Mouse (Mus musculus): ENCODE measurements around the gene 1520401A03Rik. TPM values are rescaled to one million over a fixed set of nuclear protein-coding genes. Genes with fewer than 3 reads are reported as not detected.

The 1520401A03Rik gene
- polyA plus RNA-seq, 1 experiment from 2014 or later, result 0.14 TPM

GRCm38 (mm10) chr17:23683856-23684672 lies 38.5 kb downstream of the 1520401A03Rik start, which contains the start of gene Cldn9:
TSS of gene Cldn9 (minus strand) at chr17:23684026.
- Histone ChIP-seq H3K9ac (replicated peaks) (no peak within 1 kb of the TSS), H3K4me2 (replicated peaks) (0 out of 2 replicates have a peak within 1 kb of the TSS, but pooled peaks have one; percentile 1), H3K36me3 (no peaks in the 10 kb centered on the region), H3K4me1 (peaks cover 14% of the 10 kb centered on the region), H3K4me3 (no peak within 1 kb of the TSS), H3K27ac (replicated peaks) (no peak within 1 kb of the TSS), H3K9me3 (no peaks in the 10 kb centered on the region), H3K27me3 (peaks cover 59% of the 10 kb centered on the region)
- peak; percentile 44; the same call in 1 of the 2 replicates for ATAC-seq (ENCODE audit: low FRiP score, low read depth)
- WGBS, result 20% methylated on average over 15 of the region's 15 CpGs

GRCm38 (mm10) chr17:23683226-23683625 lies 39.4 kb downstream of the 1520401A03Rik start:
- no peak overlapping the region for H3K27ac ChIP-seq (replicated peaks)
- H3K9me3 ChIP-seq, result no peaks in the 10 kb centered on the region
- peaks cover 14% of the 10 kb centered on the region for H3K4me1 ChIP-seq
- 29% methylated on average over 15 of the region's 15 CpGs for WGBS
- no peak overlapping the region for H3K4me3 ChIP-seq
- no peaks in the 10 kb centered on the region for H3K36me3 ChIP-seq
- peak; percentile 29 for ATAC-seq (ENCODE audit: low FRiP score, low read depth)
- H3K27me3 ChIP-seq, result peaks cover 67% of the 10 kb centered on the region
- H3K9ac ChIP-seq (replicated peaks), result no peak overlapping the region
- 0 out of 2 replicates have a peak overlapping the region, but pooled peaks have one; percentile 1 for H3K4me2 ChIP-seq (replicated peaks)

GRCm38 (mm10) chr17:23682530-23682929 lies 40.1 kb downstream of the 1520401A03Rik start:
- Histone ChIP-seq H3K4me1 (peaks cover 15% of the 10 kb centered on the region), H3K4me3 (no peak overlapping the region), H3K27me3 (peaks cover 74% of the 10 kb centered on the region), H3K4me2 (replicated peaks) (no peak overlapping the region), H3K36me3 (no peaks in the 10 kb centered on the region), H3K9me3 (no peaks in the 10 kb centered on the region), H3K27ac (replicated peaks) (no peak overlapping the region), H3K9ac (replicated peaks) (no peak overlapping the region)
- ATAC-seq (ENCODE audit: low FRiP score, low read depth), result no peak
- 68% methylated on average over 3 of the region's 3 CpGs for WGBS

DNA sequence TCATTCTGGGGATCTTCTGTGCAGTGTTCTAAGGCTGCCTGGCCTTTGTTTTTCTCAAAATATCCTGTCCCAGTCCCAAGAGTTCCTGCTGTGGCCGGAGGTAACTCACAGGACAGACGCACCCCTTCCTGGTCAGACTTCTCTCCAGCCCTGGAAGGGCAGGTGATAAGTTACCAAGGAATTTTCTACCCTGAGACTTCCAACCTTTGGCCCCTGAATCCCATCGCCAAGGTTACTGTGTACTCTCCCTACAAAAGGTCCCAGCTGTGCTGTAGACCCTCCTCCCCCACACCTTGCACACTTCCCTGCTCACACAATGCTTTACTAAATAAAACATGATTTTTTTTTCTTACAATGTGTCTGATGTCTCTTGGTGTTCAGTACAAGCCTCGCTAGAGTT lies 40.5 kb downstream of the 1520401A03Rik start:
- peaks cover 76% of the 10 kb centered on the region for H3K27me3 ChIP-seq

GRCm38 (mm10) chr17:23681086-23681485 lies 41.5 kb downstream of the 1520401A03Rik start:
- no peak for ATAC-seq (ENCODE audit: low FRiP score, low read depth)
- 83% methylated on average over 10 of the region's 10 CpGs for WGBS
- Histone ChIP-seq H3K36me3 (no peaks in the 10 kb centered on the region), H3K9ac (replicated peaks) (no peak overlapping the region), H3K27ac (replicated peaks) (no peak overlapping the region), H3K4me2 (replicated peaks) (no peak overlapping the region), H3K4me3 (no peak overlapping the region), H3K9me3 (no peaks in the 10 kb centered on the region), H3K4me1 (peaks cover 28% of the 10 kb centered on the region), H3K27me3 (peaks cover 86% of the 10 kb centered on the region)

More for the DNA sequence above, 40.5 kb downstream of the 1520401A03Rik start:
- Histone ChIP-seq H3K27ac (replicated peaks) (no peak overlapping the region), H3K4me1 (peaks cover 19% of the 10 kb centered on the region), H3K9ac (replicated peaks) (no peak overlapping the region), H3K4me2 (replicated peaks) (no peak overlapping the region), H3K9me3 (no peaks in the 10 kb centered on the region), H3K4me3 (no peak overlapping the region), H3K36me3 (no peaks in the 10 kb centered on the region)
- WGBS, result 73% methylated on average over 4 of the region's 4 CpGs
- no peak for ATAC-seq (ENCODE audit: low FRiP score, low read depth)

DNA sequence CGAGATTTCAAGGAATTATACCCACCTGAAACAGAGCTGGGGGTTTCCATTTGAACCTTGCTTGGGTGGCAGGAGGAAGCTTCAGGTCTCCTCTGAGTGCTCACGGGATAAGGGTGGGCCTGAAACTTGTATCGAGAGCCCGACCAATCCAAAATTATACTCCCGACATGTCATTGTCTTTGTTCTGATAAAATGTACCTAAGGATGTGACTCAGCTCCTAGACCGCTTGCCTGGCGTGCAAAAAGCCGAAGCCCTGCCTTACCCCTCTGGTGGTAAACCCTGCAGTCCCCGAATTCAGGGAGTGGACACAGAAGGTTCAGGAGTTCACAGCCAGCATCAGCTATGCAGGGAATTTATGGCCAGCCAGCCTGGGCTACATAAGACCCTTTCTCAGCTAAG lies 42.2 kb downstream of the 1520401A03Rik start:
- 76% methylated on average over 9 of the region's 9 CpGs for WGBS
- Histone ChIP-seq H3K4me3 (no peak overlapping the region), H3K36me3 (no peaks in the 10 kb centered on the region), H3K4me2 (replicated peaks) (no peak overlapping the region), H3K4me1 (peaks cover 34% of the 10 kb centered on the region), H3K9ac (replicated peaks) (no peak overlapping the region), H3K9me3 (no peaks in the 10 kb centered on the region), H3K27ac (replicated peaks) (no peak overlapping the region), H3K27me3 (peaks cover 94% of the 10 kb centered on the region)
- no peak for ATAC-seq (ENCODE audit: low FRiP score, low read depth)

- H3K4me2 ChIP-seq (replicated peaks), result peak within 1 kb of the TSS; percentile 28
- no peaks in the 10 kb centered on the region for H3K9me3 ChIP-seq
- H3K27ac ChIP-seq (replicated peaks), result no peak within 1 kb of the TSS
- peaks cover 37% of the 10 kb centered on the region for H3K4me1 ChIP-seq
- ATAC-seq (ENCODE audit: low FRiP score, low read depth), result no peak
- H3K36me3 ChIP-seq, result no peaks in the 10 kb centered on the region
- H3K4me3 ChIP-seq, result peak within 1 kb of the TSS; percentile 18
- H3K9ac ChIP-seq (replicated peaks), result no peak within 1 kb of the TSS
- 3% methylated on average over 38 of the region's 38 CpGs for WGBS
- peaks cover 98% of the 10 kb centered on the region for H3K27me3 ChIP-seq
Observed at GRCm38 (mm10) chr17:23679127-23679835, 43.3 kb downstream of the 1520401A03Rik start, which contains the start of gene Cldn6. TSS of gene Cldn6 (plus strand) at chr17:23679249.

GRCm38 (mm10) chr17:23677236-23677679 lies 45.3 kb downstream of the 1520401A03Rik start, which contains the start of gene Tnfrsf12a:
TSS of gene Tnfrsf12a (minus strand) at chr17:23677468.
- H3K27ac ChIP-seq (replicated peaks), result no peak within 1 kb of the TSS
- ATAC-seq (ENCODE audit: low FRiP score, low read depth), result peak; percentile 35
- no peaks in the 10 kb centered on the region for H3K9me3 ChIP-seq
- peak within 1 kb of the TSS; percentile 59 for H3K9ac ChIP-seq (replicated peaks)
- peaks cover 77% of the 10 kb centered on the region for H3K27me3 ChIP-seq
- H3K36me3 ChIP-seq, result no peaks in the 10 kb centered on the region
- H3K4me1 ChIP-seq, result peaks cover 43% of the 10 kb centered on the region
- peak within 1 kb of the TSS; percentile 46 for H3K4me3 ChIP-seq
- under 1% methylated on average over 34 of the region's 34 CpGs for whole genome bisulfite sequencing
- peak within 1 kb of the TSS; percentile 94 for H3K4me2 ChIP-seq (replicated peaks)

DNA sequence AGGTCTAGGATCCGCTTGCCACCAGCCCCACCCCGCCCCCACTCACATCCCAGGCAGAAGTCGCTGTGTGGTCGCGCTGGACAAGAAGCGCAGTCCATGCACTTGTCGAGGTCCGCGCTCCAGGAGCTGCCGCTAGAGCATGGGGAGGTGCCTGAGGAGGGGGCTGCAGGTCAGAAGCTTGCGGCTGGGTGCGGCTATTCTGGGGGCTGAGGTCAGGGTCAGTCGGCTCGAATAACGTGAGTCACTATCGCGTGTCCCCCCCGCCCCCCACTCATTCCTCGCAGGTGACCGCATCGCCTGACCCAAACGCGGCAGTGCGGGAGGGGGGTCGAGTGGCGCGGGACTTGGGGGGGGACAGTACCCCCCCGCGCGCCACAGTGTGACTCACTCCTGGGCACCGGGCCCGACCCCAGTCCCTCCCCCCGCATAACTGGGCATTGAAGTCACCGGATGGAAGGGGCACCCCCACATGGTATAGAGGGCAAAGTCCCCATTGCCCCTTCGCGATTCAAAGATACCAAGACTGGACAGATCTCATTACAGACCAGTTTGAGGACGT lies 46.0 kb downstream of the 1520401A03Rik start:
- Histone ChIP-seq H3K4me3 (peak overlapping the region; percentile 46), H3K27ac (replicated peaks) (no peak overlapping the region), H3K27me3 (peaks cover 70% of the 10 kb centered on the region), H3K9me3 (no peaks in the 10 kb centered on the region), H3K4me2 (replicated peaks) (peak overlapping the region; percentile 94), H3K4me1 (peaks cover 43% of the 10 kb centered on the region), H3K36me3 (no peaks in the 10 kb centered on the region), H3K9ac (replicated peaks) (peak overlapping the region; percentile 59)
- no peak for ATAC-seq (ENCODE audit: low FRiP score, low read depth)
- WGBS, result 1% methylated on average over 35 of the region's 37 CpGs

GRCm38 (mm10) chr17:23675564-23676281 lies 46.9 kb downstream of the 1520401A03Rik start:
- Histone ChIP-seq H3K4me2 (replicated peaks) (peak overlapping the region; percentile 94), H3K4me3 (peak overlapping the region; percentile 46), H3K4me1 (peaks cover 43% of the 10 kb centered on the region), H3K27ac (replicated peaks) (no peak overlapping the region), H3K9me3 (no peaks in the 10 kb centered on the region), H3K9ac (replicated peaks) (no peak overlapping the region), H3K27me3 (peaks cover 62% of the 10 kb centered on the region), H3K36me3 (no peaks in the 10 kb centered on the region)
- ATAC-seq (ENCODE audit: low FRiP score, low read depth), result no peak
- 10% methylated on average over 15 of the region's 15 CpGs for WGBS

DNA sequence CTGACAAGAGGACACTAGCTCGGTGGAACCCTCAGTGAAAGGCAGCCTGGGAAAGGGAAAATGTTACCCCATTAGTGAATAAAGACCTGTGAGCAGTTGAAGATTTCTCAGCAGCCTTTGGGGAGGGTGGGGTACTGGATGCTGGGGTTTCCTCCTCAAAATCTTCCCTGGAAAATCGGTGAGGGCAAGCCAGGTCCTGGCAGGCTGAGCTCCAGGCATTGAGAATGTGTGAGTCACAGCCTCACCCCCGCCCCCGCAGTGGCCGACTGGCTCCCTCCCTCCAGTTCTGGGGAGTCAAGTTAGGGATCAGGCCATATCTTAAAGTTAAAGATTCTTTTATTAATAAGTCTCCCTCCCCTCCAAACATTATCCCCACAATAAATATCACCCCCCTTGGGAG lies 47.5 kb downstream of the 1520401A03Rik start:
- H3K27me3 ChIP-seq, result peaks cover 56% of the 10 kb centered on the region
- no peak overlapping the region for H3K9ac ChIP-seq (replicated peaks)
- H3K4me1 ChIP-seq, result peaks cover 43% of the 10 kb centered on the region
- H3K4me2 ChIP-seq (replicated peaks), result 0 out of 2 replicates have a peak overlapping the region, but pooled peaks have one; percentile 68
- no peak for ATAC-seq (ENCODE audit: low FRiP score, low read depth)
- peaks cover 5% of the 10 kb centered on the region for H3K36me3 ChIP-seq
- H3K27ac ChIP-seq (replicated peaks), result no peak overlapping the region
- no peaks in the 10 kb centered on the region for H3K9me3 ChIP-seq
- H3K4me3 ChIP-seq, result no peak overlapping the region
- 50% methylated on average over 5 of the region's 5 CpGs for WGBS

All from midbrain, embryonic 12.5 days (tissue).